Mouse (Mus musculus) liver, adult (tissue): ENCODE results near the gene Mettl7a3.

Experiments used
- GATA4 ChIP-seq: IDR thresholded peaks from 2 replicates; pipeline ENCODE4 v1.6.1; 2014; ENCODE audit warnings: mild to moderate bottlenecking, low read length; ENCODE audit not compliant: insufficient replicate concordance

The Mettl7a3 gene

GRCm38 (mm10) chr15:100330739-100331138, 4.0 kb upstream of the Mettl7a3 start:
- no peak for TF ChIP-seq GATA4

GRCm38 (mm10) chr15:100345484-100345883, 10.8 kb downstream of the Mettl7a3 start:
- peak; percentile 16; the same call in 1 of the 2 replicates for TF ChIP-seq GATA4

- no peak for TF ChIP-seq GATA4
These were observed 12.0 kb downstream of the Mettl7a3 start for GRCm38 (mm10) chr15:100346761-100347160.

GRCm38 (mm10) chr15:100349496-100349895, 14.8 kb downstream of the Mettl7a3 start:
- no peak for TF ChIP-seq GATA4

- TF ChIP-seq GATA4: no peak
These were observed 16.9 kb downstream of the Mettl7a3 start for GRCm38 (mm10) chr15:100351501-100352060.

- TF ChIP-seq GATA4: no peak
These were observed 18.1 kb downstream of the Mettl7a3 start, which contains the start of the genes Methig1 and Mettl7a2 for GRCm38 (mm10) chr15:100352711-100353250. Methig1 (plus strand) TSS chr15:100353149. Mettl7a2 (plus strand) TSS chr15:100353200.

- TF ChIP-seq GATA4: no peak
These were observed 21.1 kb downstream of the Mettl7a3 start for GRCm38 (mm10) chr15:100355876-100356275.

- TF ChIP-seq GATA4: no peak
These were observed 29.5 kb downstream of the Mettl7a3 start, which contains the start of gene Higd1c for GRCm38 (mm10) chr15:100364242-100364641. Higd1c (plus strand) TSS chr15:100364542.

- no peak for TF ChIP-seq GATA4
These were observed 32.4 kb downstream of the Mettl7a3 start for GRCm38 (mm10) chr15:100367119-100367518.

GRCm38 (mm10) chr15:100375066-100375465, 40.3 kb downstream of the Mettl7a3 start:
- no peak for TF ChIP-seq GATA4

- TF ChIP-seq GATA4: no peak
These were observed 44.9 kb downstream of the Mettl7a3 start for GRCm38 (mm10) chr15:100379658-100380057.

- TF ChIP-seq GATA4: no peak
These were observed 45.4 kb downstream of the Mettl7a3 start for GRCm38 (mm10) chr15:100380104-100380503.

- no peak for TF ChIP-seq GATA4
These were observed 51.0 kb downstream of the Mettl7a3 start for GRCm38 (mm10) chr15:100385705-100386104.

- no peak for TF ChIP-seq GATA4
These were observed 53.0 kb downstream of the Mettl7a3 start for GRCm38 (mm10) chr15:100387544-100388223.

GRCm38 (mm10) chr15:100388224-100388835, 53.6 kb downstream of the Mettl7a3 start:
- no peak for TF ChIP-seq GATA4

- TF ChIP-seq GATA4: no peak
These were observed 54.2 kb downstream of the Mettl7a3 start for GRCm38 (mm10) chr15:100388886-100389285.
